Mouse (Mus musculus): Measurements from ENCODE around the gene Rfng.
"Not testable (repeated sequence)": the region's sequence is repeated elsewhere in the genome, so short reads cannot be mapped to it uniquely, and the experiment has no call there.

The Rfng gene

GRCm38 (mm10) chr11:120812068-120812467 lies 28.1 kb upstream of the Rfng start:
- DNase-seq (ENCODE audit: low spot score): no peak

- no peak for DNase-seq (ENCODE audit: low spot score)
Measured at GRCm38 (mm10) chr11:120808010-120808409, 24.0 kb upstream of the Rfng start.

GRCm38 (mm10) chr11:120805375-120806298 lies 21.6 kb upstream of the Rfng start:
- DNase-seq (ENCODE audit: low spot score): no peak

- DNase-seq (ENCODE audit: low spot score): no peak
Measured at GRCm38 (mm10) chr11:120804769-120805168, 20.8 kb upstream of the Rfng start.

- DNase-seq (ENCODE audit: low spot score): no peak
Measured at GRCm38 (mm10) chr11:120804274-120804673, 20.3 kb upstream of the Rfng start.

GRCm38 (mm10) chr11:120800061-120800904 lies 16.3 kb upstream of the Rfng start:
- peak; percentile 76 for DNase-seq (ENCODE audit: low spot score)

- no peak for DNase-seq (ENCODE audit: low spot score)
Measured at GRCm38 (mm10) chr11:120799316-120799890, 15.4 kb upstream of the Rfng start.

- no peak for DNase-seq (ENCODE audit: low spot score)
Measured at GRCm38 (mm10) chr11:120798244-120798643, 14.2 kb upstream of the Rfng start.

- no peak for DNase-seq (ENCODE audit: low spot score)
Measured at GRCm38 (mm10) chr11:120796614-120796946, 12.6 kb upstream of the Rfng start.

GRCm38 (mm10) chr11:120795756-120796613 lies 12.0 kb upstream of the Rfng start, which contains the start of gene Dus1l:
Gene Dus1l (minus strand): TSS chr11:120796403.
- DNase-seq (ENCODE audit: low spot score): peak; percentile 94

- DNase-seq (ENCODE audit: low spot score): no peak
Measured at GRCm38 (mm10) chr11:120792652-120793051, 8.6 kb upstream of the Rfng start.

GRCm38 (mm10) chr11:120789810-120790209 lies 5.8 kb upstream of the Rfng start:
- DNase-seq (ENCODE audit: low spot score): no peak

- no peak for DNase-seq (ENCODE audit: low spot score)
Measured at GRCm38 (mm10) chr11:120789355-120789754, 5.3 kb upstream of the Rfng start.

GRCm38 (mm10) chr11:120788460-120788859 lies 4.5 kb upstream of the Rfng start:
- DNase-seq (ENCODE audit: low spot score): not testable (repeated sequence)

GRCm38 (mm10) chr11:120785145-120785544 lies 1.1 kb upstream of the Rfng start:
- no peak for DNase-seq (ENCODE audit: low spot score)

GRCm38 (mm10) chr11:120783426-120784063 lies 462 bp downstream of the Rfng start:
- no peak for DNase-seq (ENCODE audit: low spot score)

- not testable (repeated sequence) for DNase-seq (ENCODE audit: low spot score)
Measured at GRCm38 (mm10) chr11:120781361-120781760, 2.6 kb downstream of the Rfng start.

GRCm38 (mm10) chr11:120779876-120780275 lies 4.1 kb downstream of the Rfng start:
- no peak for DNase-seq (ENCODE audit: low spot score)

- DNase-seq (ENCODE audit: low spot score): no peak
Measured at GRCm38 (mm10) chr11:120777123-120777522, 6.9 kb downstream of the Rfng start.

- DNase-seq (ENCODE audit: low spot score): peak; percentile 93
Measured at GRCm38 (mm10) chr11:120775774-120776469, 8.1 kb downstream of the Rfng start.
